In genomic region chr4:148166986-148167385, GRCm38 (mm10) we compare ENCODE assay signal across 8 mouse cellular contexts. TPM values are rescaled to one million over a fixed set of nuclear protein-coding genes. Genes with fewer than 3 reads are reported as not detected.
DNase-seq lines count a peak whose midpoint lies in the region; ATAC-seq and TF ChIP-seq lines count a peak whose summit lies in the region.

No protein-coding gene starts in this region.

- H3K79me3 ChIP-seq in C2C12 (ENCODE audit: low read depth) = no peaks in the 10 kb centered on the region

- peak; percentile 17 for TF ChIP-seq CTCF in C2C12 (IDR thresholded peaks at IDR 0.05; ENCODE audit: control insufficient read depth, insufficient read depth, insufficient read length)
- TF ChIP-seq CTCF in lung, embryonic 14.5 days (IDR thresholded peaks at IDR 0.05; ENCODE audit: low read depth) = peak; percentile 69
- TF ChIP-seq CTCF in olfactory bulb, adult 2 months (IDR thresholded peaks at IDR 0.05; ENCODE audit: insufficient read depth, low read depth, low read length) = peak; percentile 31; the same call in 1 of the 2 replicates

- H3K4me1 ChIP-seq in heart, embryonic 12.5 days (replicated peaks) = peaks cover 19% of the 10 kb centered on the region; the same call in 1 of the 2 replicates
- no peaks in the 10 kb centered on the region for H3K4me1 ChIP-seq in lung, embryonic 14.5 days (ENCODE audit: insufficient read depth)
- H3K4me1 ChIP-seq in olfactory bulb, adult 2 months (ENCODE audit: control insufficient read depth, insufficient read depth, low read length) = peaks cover 30% of the 10 kb centered on the region

- TF ChIP-seq POLR2A in olfactory bulb, adult 2 months (IDR thresholded peaks at IDR 0.05; ENCODE audit: insufficient read depth, low read depth, low read length) = no peak

- H3K27ac ChIP-seq in heart, embryonic 12.5 days (ENCODE audit: poor library complexity, severe bottlenecking) = no peak overlapping the region
- H3K27ac ChIP-seq in lung, embryonic 14.5 days (ENCODE audit: low read depth) = no peak overlapping the region
- peak overlapping the region; percentile 39 for H3K27ac ChIP-seq in olfactory bulb, adult 2 months (ENCODE audit: insufficient read depth, low read depth, low read length)

- H3K36me3 ChIP-seq in C2C12 (ENCODE audit: control insufficient read depth, insufficient read depth) = no peaks in the 10 kb centered on the region
- no peaks in the 10 kb centered on the region for H3K36me3 ChIP-seq in heart, embryonic 12.5 days
- no peaks in the 10 kb centered on the region for H3K36me3 ChIP-seq in lung, embryonic 14.5 days (ENCODE audit: insufficient read depth)

- WGBS in heart, embryonic 12.5 days = 12% methylated on average over 4 of the region's 4 CpGs
- whole genome bisulfite sequencing in lung, embryonic 14.5 days = 21% methylated on average over 4 of the region's 4 CpGs
- 8% methylated on average over 4 of the region's 4 CpGs for WGBS in olfactory bulb, adult 2 months

- H3ac ChIP-seq in C2C12 (ENCODE audit: control insufficient read depth, insufficient read length, low read depth) = no peak overlapping the region

- no peak overlapping the region for H3K9ac ChIP-seq in heart, embryonic 12.5 days
- H3K9ac ChIP-seq in lung, embryonic 14.5 days = no peak overlapping the region

- no peaks in the 10 kb centered on the region for H3K9me3 ChIP-seq in heart, embryonic 12.5 days (replicated peaks)
- H3K9me3 ChIP-seq in lung, embryonic 14.5 days (ENCODE audit: low read depth, low read length) = no peaks in the 10 kb centered on the region

- no peaks in the 10 kb centered on the region for H3K79me2 ChIP-seq in C2C12 (ENCODE audit: control insufficient read depth, insufficient read depth)

- peak overlapping the region; percentile 10 for H3K4me2 ChIP-seq in heart, embryonic 12.5 days
- H3K4me2 ChIP-seq in lung, embryonic 14.5 days = peak overlapping the region; percentile 32; the same call in 1 of the 2 replicates

- no peak for ATAC-seq in heart, embryonic 12.5 days (ENCODE audit: insufficient number of reproducible peaks, low FRiP score)
- no peak for ATAC-seq in lung, embryonic 14.5 days (ENCODE audit: insufficient read depth)
- no peak for ATAC-seq in monocyte, adult 5-6 weeks (replicated peaks; ENCODE audit: insufficient number of reproducible peaks, low FRiP score, low TSS enrichment, poor library complexity, severe bottlenecking)

- H3K27me3 ChIP-seq in C2C12 (ENCODE audit: control insufficient read depth, insufficient read depth, insufficient read length) = peaks cover 33% of the 10 kb centered on the region
- H3K27me3 ChIP-seq in heart, embryonic 12.5 days (replicated peaks) = peaks cover 87% of the 10 kb centered on the region
- peaks cover 69% of the 10 kb centered on the region for H3K27me3 ChIP-seq in lung, embryonic 14.5 days (ENCODE audit: insufficient read depth, low read length)

- DNase-seq in T-cell, adult 2 months (ENCODE audit: low spot score) = peak; percentile 55
- DNase-seq in embryo, embryonic 10 days (ENCODE audit: low spot score) = peak; percentile 83
- peak; percentile 87 for DNase-seq in kidney, postnatal 10 days
- peak; percentile 75 for DNase-seq in lung, embryonic 14.5 days

- H3K4me3 ChIP-seq in C2C12 (ENCODE audit: insufficient read depth, poor library complexity, severe bottlenecking) = no peak overlapping the region
- 0 out of 2 replicates have a peak overlapping the region, but pooled peaks have one; percentile 6 for H3K4me3 ChIP-seq in heart, embryonic 12.5 days
- H3K4me3 ChIP-seq in lung, embryonic 14.5 days (ENCODE audit: low read depth, low read length) = no peak overlapping the region
- peak overlapping the region; percentile 6 for H3K4me3 ChIP-seq in olfactory bulb, adult 2 months (ENCODE audit: insufficient read depth, low read depth, low read length)

TF ChIP-seq in C2C12, 6 proteins besides CTCF, POLR2A, EP300 and RAD21:
- TF ChIP-seq MYOD1 (IDR thresholded peaks at IDR 0.05; ENCODE audit: control insufficient read depth, insufficient read length, low read depth) = no peak
- no peak for TF ChIP-seq MAX (IDR thresholded peaks at IDR 0.05)
- TF ChIP-seq FOSL1 (IDR thresholded peaks at IDR 0.05; ENCODE audit: insufficient read depth, low read length, poor library complexity, severe bottlenecking) = no peak
- no peak for TF ChIP-seq MYOG (IDR thresholded peaks at IDR 0.05; ENCODE audit: control insufficient read depth, extremely low read depth, insufficient read length)
- no peak for TF ChIP-seq USF1 (IDR thresholded peaks at IDR 0.05; ENCODE audit: low read depth)
- TF ChIP-seq CEBPB (IDR thresholded peaks at IDR 0.05; ENCODE audit: low read depth) = no peak

RNA-seq across cellular contexts. Expression of gene Fbxo2, which starts 6.6 kb away (rescaled TPM):
- polyA plus RNA-seq in C2C12 (2012; fragmentation: generic; extraction: Trizol) = 14.2 TPM
- 0.70 and 0.92 TPM in 2 replicates for polyA plus RNA-seq in heart, embryonic 12.5 days (2016; fragmentation: Nextera tagmentation; extraction: Ambion mirVana)
- polyA plus RNA-seq in lung, embryonic 14.5 days (2014; fragmentation: Nextera tagmentation; extraction: Ambion mirVana) = 0.72 and 1.1 TPM in 2 replicates
- not detected in 2 replicates for polyA plus RNA-seq in olfactory bulb, adult 2 months (2012; ENCODE audit: insufficient read depth, insufficient read length, low replicate concordance, missing spikeins)
- not detected in 3 replicates for total RNA-seq in monocyte, adult 5-6 weeks (2017)

RNA-seq across cellular contexts. Expression of gene Fbxo44, which starts 6.7 kb away (rescaled TPM):
- polyA plus RNA-seq in C2C12 (2012; fragmentation: generic; extraction: Trizol) = 2.1 TPM
- 24.9 and 25.1 TPM in 2 replicates for polyA plus RNA-seq in heart, embryonic 12.5 days (2016; fragmentation: Nextera tagmentation; extraction: Ambion mirVana)
- polyA plus RNA-seq in lung, embryonic 14.5 days (2014; fragmentation: Nextera tagmentation; extraction: Ambion mirVana) = 9.3 and 11.0 TPM in 2 replicates
- not detected in 2 replicates for polyA plus RNA-seq in olfactory bulb, adult 2 months (2012; ENCODE audit: insufficient read depth, insufficient read length, low replicate concordance, missing spikeins)
- 1.5 to 3.5 TPM (median 2.6 TPM) in 3 replicates for total RNA-seq in monocyte, adult 5-6 weeks (2017)

RNA-seq across cellular contexts. Expression of gene Fbxo6, which starts 15.0 kb away (rescaled TPM):
- polyA plus RNA-seq in C2C12 (2012; fragmentation: generic; extraction: Trizol) = 54.4 TPM
- polyA plus RNA-seq in heart, embryonic 12.5 days (2016; fragmentation: Nextera tagmentation; extraction: Ambion mirVana) = 20.2 and 22.9 TPM in 2 replicates
- polyA plus RNA-seq in lung, embryonic 14.5 days (2014; fragmentation: Nextera tagmentation; extraction: Ambion mirVana) = 10.8 and 12.3 TPM in 2 replicates
- polyA plus RNA-seq in olfactory bulb, adult 2 months (2012; ENCODE audit: insufficient read depth, insufficient read length, low replicate concordance, missing spikeins) = not detected in 2 replicates
- 12.7 to 17.3 TPM (median 13.8 TPM) in 3 replicates for total RNA-seq in monocyte, adult 5-6 weeks (2017)

RNA-seq across cellular contexts. Expression of gene Draxin, which starts 36.5 kb away (rescaled TPM):
- polyA plus RNA-seq in C2C12 (2012; fragmentation: generic; extraction: Trizol) = 0.01 TPM
- 0.05 and 0.08 TPM in 2 replicates for polyA plus RNA-seq in heart, embryonic 12.5 days (2016; fragmentation: Nextera tagmentation; extraction: Ambion mirVana)
- polyA plus RNA-seq in lung, embryonic 14.5 days (2014; fragmentation: Nextera tagmentation; extraction: Ambion mirVana) = not detected in 2 replicates
- polyA plus RNA-seq in olfactory bulb, adult 2 months (2012; ENCODE audit: insufficient read depth, insufficient read length, low replicate concordance, missing spikeins) = not detected in 2 replicates
- 0.29 to 3.1 TPM in 2 of 3 replicates, not detected in the other for total RNA-seq in monocyte, adult 5-6 weeks (2017)

RNA-seq across cellular contexts. Expression of gene Mad2l2, which starts 36.8 kb away (rescaled TPM):
- polyA plus RNA-seq in C2C12 (2012; fragmentation: generic; extraction: Trizol) = 35.6 TPM
- polyA plus RNA-seq in heart, embryonic 12.5 days (2016; fragmentation: Nextera tagmentation; extraction: Ambion mirVana) = 36.6 and 39.3 TPM in 2 replicates
- 60.2 and 61.1 TPM in 2 replicates for polyA plus RNA-seq in lung, embryonic 14.5 days (2014; fragmentation: Nextera tagmentation; extraction: Ambion mirVana)
- polyA plus RNA-seq in olfactory bulb, adult 2 months (2012; ENCODE audit: insufficient read depth, insufficient read length, low replicate concordance, missing spikeins) = not detected in 2 replicates
- total RNA-seq in monocyte, adult 5-6 weeks (2017) = 1.5 to 7.6 TPM (median 6.4 TPM) in 3 replicates

Comparison
In these comparisons a context has a peak if more than half of its experiments do, and no peak if none do; other contexts are left out.
1. H3K4me3 ChIP-seq: peak in heart, embryonic 12.5 days (single experiment) and olfactory bulb, adult 2 months (single experiment); none in C2C12 (single experiment) and lung, embryonic 14.5 days (single experiment).
2. CTCF ChIP-seq: peak in every context shown above with its lines; median percentile 69 in lung, embryonic 14.5 days; 31 in olfactory bulb, adult 2 months; 17 in C2C12.
3. RNA of gene Fbxo6, which starts 15.0 kb away (polyA plus RNA-seq): 54.4 TPM in C2C12 (single experiment), 20.2 to 22.9 TPM in heart, embryonic 12.5 days and 10.8 to 12.3 TPM in lung, embryonic 14.5 days; not detected in olfactory bulb, adult 2 months; every median in the first group is over 10 times any median in the second.
4. Peak in every context shown above with its lines, with median percentiles within 50 percentile points of each other: DNase-seq.